Mouse (Mus musculus) heart, embryonic 13.5 days (tissue): ENCODE data around the gene Xcl1. TPM values are rescaled to one million over a fixed set of nuclear protein-coding genes. Genes with fewer than 3 reads are reported as not detected.

Experiments used
- ATAC-seq: fragments of 200-750 bp; cut with Nextera tagmentation; 2 replicates; pipeline ENCODE4 v1.8.0; 2017; ENCODE audit warnings: moderate TSS enrichment; ENCODE audit not compliant: insufficient number of reproducible peaks, low FRiP score, low TSS enrichment; ENCODE audit errors: extremely low read depth
- H3K27ac ChIP-seq: fragments of 300-500 bp; sonication (generic); replicated peaks from 2 replicates; pipeline ENCODE4 v1.5.1; 2015; ENCODE audit warnings: moderate library complexity, mild to moderate bottlenecking, inconsistent platforms
- H3K27me3 ChIP-seq: fragments of 300-500 bp; sonication (generic); replicated peaks from 2 replicates; pipeline ENCODE4 v1.6.1; 2015; ENCODE audit warnings: mild to moderate bottlenecking, inconsistent platforms
- H3K36me3 ChIP-seq: fragments of 300-500 bp; sonication (generic); 2 replicates; pipeline ENCODE4 v1.6.1; 2015; ENCODE audit warnings: mild to moderate bottlenecking, inconsistent platforms
- H3K4me1 ChIP-seq: fragments of 300-500 bp; sonication (generic); 2 replicates; pipeline ENCODE4 v1.6.1; 2015; ENCODE audit warnings: inconsistent platforms
- H3K4me2 ChIP-seq: fragments of 300-500 bp; sonication (generic); 2 replicates; pipeline ENCODE4 v1.6.1; 2015; ENCODE audit warnings: inconsistent platforms, mild to moderate bottlenecking, moderate library complexity
- H3K4me3 ChIP-seq: fragments of 300-500 bp; sonication (generic); 2 replicates; pipeline ENCODE4 v1.5.1; 2015; ENCODE audit warnings: moderate library complexity, mild to moderate bottlenecking, inconsistent platforms
- H3K9ac ChIP-seq: fragments of 300-500 bp; sonication (generic); 2 replicates; pipeline ENCODE4 v1.6.1; 2015; ENCODE audit warnings: inconsistent platforms, mild to moderate bottlenecking, moderate library complexity
- H3K9me3 ChIP-seq: fragments of 300-500 bp; sonication (generic); 2 replicates; pipeline ENCODE4 v1.6.1; 2016; ENCODE audit warnings: inconsistent platforms
- WGBS: fragments of 180-500 bp; shearing (Covaris S2); methylation state at CpG from one replicate; pipeline ENCODE4 v1.1.7; 2015; ENCODE audit warnings: mixed read lengths; 5-methylcytosine and 5-hydroxymethylcytosine counted together
- polyA plus RNA-seq: library from polyadenylated mRNA; unstranded; fragments of >200 nt; fragmentation: Nextera tagmentation; extraction: Ambion mirVana; gene quantifications from 2 replicates; pipeline ENCODE4 v1.2.1, GENCODE M21; 2015

Xcl1 gene
- polyA plus RNA-seq, 1 experiment from 2014 or later, result not detected

GRCm38 (mm10) chr1:164900226-164900625 is 35.1 kb downstream of the Xcl1 start:
- Histone ChIP-seq H3K27me3 (no peaks in the 10 kb centered on the region), H3K27ac (0 out of 2 replicates have a peak overlapping the region, but pooled peaks have one; percentile 7), H3K4me2 (no peak overlapping the region), H3K9ac (no peak overlapping the region), H3K9me3 (no peaks in the 10 kb centered on the region), H3K4me1 (peaks cover 44% of the 10 kb centered on the region), H3K4me3 (no peak overlapping the region), H3K36me3 (no peaks in the 10 kb centered on the region)
- ATAC-seq, result no peak
- 64% methylated on average over 2 of the region's 2 CpGs for WGBS

- no peaks in the 10 kb centered on the region for H3K27me3 ChIP-seq
- WGBS, result 30% methylated on average over 7 of the region's 7 CpGs
- H3K9me3 ChIP-seq, result no peaks in the 10 kb centered on the region
- no peak for ATAC-seq
- H3K4me2 ChIP-seq, result peak overlapping the region; percentile 81
- peak overlapping the region; percentile 83 for H3K9ac ChIP-seq
- H3K4me1 ChIP-seq, result peaks cover 44% of the 10 kb centered on the region
- H3K36me3 ChIP-seq, result no peaks in the 10 kb centered on the region
- H3K4me3 ChIP-seq, result peak overlapping the region; percentile 60
- peak overlapping the region; percentile 87 for H3K27ac ChIP-seq
Measured at GRCm38 (mm10) chr1:164899506-164899905, 35.8 kb downstream of the Xcl1 start.

GRCm38 (mm10) chr1:164898846-164899351 is 36.4 kb downstream of the Xcl1 start:
- WGBS, result under 1% methylated on average over 22 of the region's 22 CpGs
- peak; percentile 73; the same call in 1 of the 2 replicates for ATAC-seq
- H3K27ac ChIP-seq, result peak overlapping the region; percentile 87

GRCm38 (mm10) chr1:164897163-164897817 is 38.0 kb downstream of the Xcl1 start:
- H3K27ac ChIP-seq, result peak overlapping the region; percentile 93
- no peaks in the 10 kb centered on the region for H3K27me3 ChIP-seq
- 16% methylated on average over 5 of the region's 5 CpGs for WGBS
- no peaks in the 10 kb centered on the region for H3K9me3 ChIP-seq
- no peak overlapping the region for H3K4me3 ChIP-seq
- H3K9ac ChIP-seq, result peak overlapping the region; percentile 44
- no peaks in the 10 kb centered on the region for H3K36me3 ChIP-seq
- no peak for ATAC-seq
- peaks cover 44% of the 10 kb centered on the region for H3K4me1 ChIP-seq
- H3K4me2 ChIP-seq, result peak overlapping the region; percentile 40

More at GRCm38 (mm10) chr1:164898846-164899351, 36.4 kb downstream of the Xcl1 start:
- Histone ChIP-seq H3K4me3 (peak overlapping the region; percentile 60), H3K4me1 (peaks cover 44% of the 10 kb centered on the region), H3K36me3 (no peaks in the 10 kb centered on the region), H3K27me3 (no peaks in the 10 kb centered on the region), H3K9ac (peak overlapping the region; percentile 83), H3K9me3 (no peaks in the 10 kb centered on the region), H3K4me2 (peak overlapping the region; percentile 81)

- no peak overlapping the region for H3K4me3 ChIP-seq
- H3K36me3 ChIP-seq, result no peaks in the 10 kb centered on the region
- H3K4me1 ChIP-seq, result peaks cover 44% of the 10 kb centered on the region
- H3K27ac ChIP-seq, result peak overlapping the region; percentile 93
- peak overlapping the region; percentile 44 for H3K9ac ChIP-seq
- peak overlapping the region; percentile 40 for H3K4me2 ChIP-seq
- no peaks in the 10 kb centered on the region for H3K9me3 ChIP-seq
- ATAC-seq, result no peak; the same call in 1 of the 2 replicates
- no peaks in the 10 kb centered on the region for H3K27me3 ChIP-seq
- WGBS, result 22% methylated on average over 16 of the region's 16 CpGs
Measured at GRCm38 (mm10) chr1:164896211-164897145, 38.8 kb downstream of the Xcl1 start.

GRCm38 (mm10) chr1:164895806-164896205 is 39.5 kb downstream of the Xcl1 start:
- no peak for ATAC-seq

GRCm38 (mm10) chr1:164890366-164890765 is 45.0 kb downstream of the Xcl1 start:
- Histone ChIP-seq H3K36me3 (no peaks in the 10 kb centered on the region), H3K27ac (no peak overlapping the region), H3K4me2 (no peak overlapping the region), H3K27me3 (no peaks in the 10 kb centered on the region), H3K9ac (no peak overlapping the region), H3K4me1 (peaks cover 35% of the 10 kb centered on the region), H3K4me3 (no peak overlapping the region), H3K9me3 (no peaks in the 10 kb centered on the region)
- no peak for ATAC-seq
- 71% methylated on average over 4 of the region's 4 CpGs for WGBS

More at GRCm38 (mm10) chr1:164895806-164896205, 39.5 kb downstream of the Xcl1 start:
- Histone ChIP-seq H3K9ac (no peak overlapping the region), H3K36me3 (no peaks in the 10 kb centered on the region), H3K4me2 (peak overlapping the region; percentile 36; the same call in 1 of the 2 replicates), H3K27me3 (no peaks in the 10 kb centered on the region), H3K4me1 (peaks cover 46% of the 10 kb centered on the region), H3K4me3 (no peak overlapping the region), H3K27ac (peak overlapping the region; percentile 93), H3K9me3 (no peaks in the 10 kb centered on the region)
- WGBS, result 50% methylated on average over 2 of the region's 2 CpGs

- Histone ChIP-seq H3K4me3 (no peak overlapping the region), H3K36me3 (no peaks in the 10 kb centered on the region), H3K27me3 (no peaks in the 10 kb centered on the region), H3K9ac (no peak overlapping the region), H3K9me3 (no peaks in the 10 kb centered on the region), H3K27ac (peak overlapping the region; percentile 69), H3K4me2 (no peak overlapping the region), H3K4me1 (peaks cover 35% of the 10 kb centered on the region)
- WGBS, result 36% methylated on average over 6 of the region's 6 CpGs
- ATAC-seq, result 0 out of 2 replicates have a peak, but pooled peaks have one; percentile 32
Measured at GRCm38 (mm10) chr1:164888563-164888962, 46.8 kb downstream of the Xcl1 start.

GRCm38 (mm10) chr1:164887775-164888174 is 47.6 kb downstream of the Xcl1 start:
- Histone ChIP-seq H3K27ac (peak overlapping the region; percentile 69), H3K9ac (no peak overlapping the region), H3K27me3 (no peaks in the 10 kb centered on the region), H3K36me3 (no peaks in the 10 kb centered on the region), H3K4me1 (peaks cover 35% of the 10 kb centered on the region), H3K4me3 (no peak overlapping the region), H3K4me2 (no peak overlapping the region), H3K9me3 (no peaks in the 10 kb centered on the region)
- ATAC-seq, result peak; percentile 67; the same call in 1 of the 2 replicates
- WGBS, result 34% methylated on average over 2 of the region's 2 CpGs

GRCm38 (mm10) chr1:164881891-164882290 is 53.4 kb downstream of the Xcl1 start:
- no peaks in the 10 kb centered on the region for H3K4me1 ChIP-seq
- no peak for ATAC-seq
- WGBS, result 73% methylated on average over 3 of the region's 3 CpGs

More at GRCm38 (mm10) chr1:164881891-164882290, 53.4 kb downstream of the Xcl1 start:
- H3K36me3 ChIP-seq, result no peaks in the 10 kb centered on the region
- H3K27ac ChIP-seq, result no peak overlapping the region
- H3K4me2 ChIP-seq, result no peak overlapping the region
- no peaks in the 10 kb centered on the region for H3K27me3 ChIP-seq
- no peak overlapping the region for H3K4me3 ChIP-seq
- no peak overlapping the region for H3K9ac ChIP-seq
- H3K9me3 ChIP-seq, result no peaks in the 10 kb centered on the region
